Mouse (Mus musculus) heart, embryonic 13.5 days (tissue): Measurements from ENCODE around the gene Traf5. TPM values are rescaled to one million over a fixed set of nuclear protein-coding genes. Genes with fewer than 3 reads are reported as not detected.

Experiments
- ATAC-seq: fragments of 200-750 bp; cut with Nextera tagmentation; 2 replicates; pipeline ENCODE4 v1.8.0; 2017; ENCODE audit warnings: moderate TSS enrichment; ENCODE audit not compliant: insufficient number of reproducible peaks, low FRiP score, low TSS enrichment; ENCODE audit errors: extremely low read depth
- H3K27ac ChIP-seq: fragments of 300-500 bp; sonication (generic); replicated peaks from 2 replicates; pipeline ENCODE4 v1.5.1; 2015; ENCODE audit warnings: moderate library complexity, mild to moderate bottlenecking, inconsistent platforms
- H3K27me3 ChIP-seq: fragments of 300-500 bp; sonication (generic); replicated peaks from 2 replicates; pipeline ENCODE4 v1.6.1; 2015; ENCODE audit warnings: mild to moderate bottlenecking, inconsistent platforms
- H3K36me3 ChIP-seq: fragments of 300-500 bp; sonication (generic); 2 replicates; pipeline ENCODE4 v1.6.1; 2015; ENCODE audit warnings: mild to moderate bottlenecking, inconsistent platforms
- H3K4me1 ChIP-seq: fragments of 300-500 bp; sonication (generic); 2 replicates; pipeline ENCODE4 v1.6.1; 2015; ENCODE audit warnings: inconsistent platforms
- H3K4me2 ChIP-seq: fragments of 300-500 bp; sonication (generic); 2 replicates; pipeline ENCODE4 v1.6.1; 2015; ENCODE audit warnings: inconsistent platforms, mild to moderate bottlenecking, moderate library complexity
- H3K4me3 ChIP-seq: fragments of 300-500 bp; sonication (generic); 2 replicates; pipeline ENCODE4 v1.5.1; 2015; ENCODE audit warnings: moderate library complexity, mild to moderate bottlenecking, inconsistent platforms
- H3K9ac ChIP-seq: fragments of 300-500 bp; sonication (generic); 2 replicates; pipeline ENCODE4 v1.6.1; 2015; ENCODE audit warnings: inconsistent platforms, mild to moderate bottlenecking, moderate library complexity
- H3K9me3 ChIP-seq: fragments of 300-500 bp; sonication (generic); 2 replicates; pipeline ENCODE4 v1.6.1; 2016; ENCODE audit warnings: inconsistent platforms
- WGBS: fragments of 180-500 bp; shearing (Covaris S2); methylation state at CpG from one replicate; pipeline ENCODE4 v1.1.7; 2015; ENCODE audit warnings: mixed read lengths; 5-methylcytosine and 5-hydroxymethylcytosine counted together
- microRNA-seq: library from miRNA; unstranded; fragments of <30 nt; microRNA quantifications from one replicate; pipeline ENCODE4, GENCODE M21; 2016
- polyA plus RNA-seq: library from polyadenylated mRNA; unstranded; fragments of >200 nt; fragmentation: Nextera tagmentation; extraction: Ambion mirVana; gene quantifications from 2 replicates; pipeline ENCODE4 v1.2.1, GENCODE M21; 2015

Gene Traf5
- polyA plus RNA-seq, 1 experiment from 2014 or later = 11.3 TPM

DNA sequence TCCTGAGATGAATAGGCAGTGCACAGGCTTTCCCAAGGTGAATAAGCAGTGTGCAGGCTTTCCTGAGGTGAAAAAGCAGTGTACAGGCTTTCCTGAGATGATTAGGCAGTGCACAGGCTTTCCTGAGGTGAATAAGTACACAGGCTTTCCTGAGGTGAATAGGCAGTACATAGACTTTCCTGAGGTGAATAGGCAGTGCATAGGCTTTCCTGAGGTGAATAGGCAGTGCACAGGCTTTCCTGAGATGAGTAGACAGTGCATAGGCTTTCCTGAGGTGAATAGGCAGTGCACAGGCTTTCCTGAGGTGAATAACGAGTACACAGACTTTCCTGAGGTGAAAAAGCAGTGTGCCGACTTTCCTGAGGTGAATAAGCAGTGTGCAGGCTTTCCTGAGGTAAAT is 131.4 kb downstream of the Traf5 start:
- Histone ChIP-seq H3K4me1 (peaks cover 11% of the 10 kb centered on the region), H3K27me3 (no peaks in the 10 kb centered on the region; the same call in 1 of the 2 replicates), H3K27ac (no peak overlapping the region), H3K36me3 (no peaks in the 10 kb centered on the region), H3K9me3 (no peaks in the 10 kb centered on the region), H3K9ac (no peak overlapping the region; the same call in 1 of the 2 replicates), H3K4me2 (no peak overlapping the region), H3K4me3 (no peak overlapping the region)
- 46% methylated on average over 2 of the region's 2 CpGs for WGBS
- ATAC-seq = no peak

DNA sequence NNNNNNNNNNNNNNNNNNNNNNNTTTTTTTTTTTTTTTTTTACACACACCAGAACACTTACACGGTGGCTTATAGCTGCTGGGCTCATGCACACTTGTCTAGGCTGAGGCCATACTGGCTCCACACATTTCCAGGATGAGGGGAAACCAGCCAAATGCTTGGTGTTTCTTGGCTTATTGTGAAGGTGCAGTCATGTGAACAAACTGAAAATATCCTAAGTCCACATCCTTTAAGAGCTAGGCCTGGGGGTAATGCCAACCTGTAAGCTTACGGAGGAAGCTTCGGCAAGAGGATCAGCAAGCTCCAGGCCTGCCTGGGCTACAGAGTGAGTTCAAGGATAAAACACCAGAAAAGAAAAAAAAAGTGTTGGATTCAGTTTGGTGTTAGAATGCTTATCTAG is 135.0 kb downstream of the Traf5 start:
- Histone ChIP-seq H3K4me1 (peaks cover 8% of the 10 kb centered on the region; the same call in 1 of the 2 replicates), H3K27me3 (no peaks in the 10 kb centered on the region; the same call in 1 of the 2 replicates), H3K9ac (no peak overlapping the region), H3K9me3 (no peaks in the 10 kb centered on the region), H3K27ac (no peak overlapping the region), H3K4me3 (no peak overlapping the region), H3K36me3 (no peaks in the 10 kb centered on the region), H3K4me2 (no peak overlapping the region)
- 80% methylated on average over 3 of the region's 3 CpGs for WGBS
- no peak for ATAC-seq

DNA sequence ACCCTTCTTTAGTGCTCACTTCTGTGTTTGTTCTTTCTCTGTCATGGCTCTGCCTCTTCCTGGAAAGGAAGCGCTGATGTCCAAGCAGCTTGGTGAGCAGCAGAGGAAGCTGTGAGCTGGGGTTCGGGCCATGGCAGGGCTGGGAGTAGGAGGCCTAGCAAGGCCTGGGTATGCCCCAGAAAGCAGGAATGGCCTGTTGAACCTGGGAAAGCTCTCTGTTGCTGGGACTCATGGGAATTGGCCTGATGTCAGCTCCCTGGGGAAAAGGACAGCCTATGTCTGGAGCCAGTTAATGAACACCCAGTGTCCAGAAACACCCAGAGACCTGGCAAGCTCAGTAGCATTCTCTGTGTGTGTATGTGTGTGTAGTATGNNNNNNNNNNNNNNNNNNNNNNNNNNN is 135.5 kb downstream of the Traf5 start:
- WGBS = 86% methylated on average over 2 of the region's 2 CpGs

DNA sequence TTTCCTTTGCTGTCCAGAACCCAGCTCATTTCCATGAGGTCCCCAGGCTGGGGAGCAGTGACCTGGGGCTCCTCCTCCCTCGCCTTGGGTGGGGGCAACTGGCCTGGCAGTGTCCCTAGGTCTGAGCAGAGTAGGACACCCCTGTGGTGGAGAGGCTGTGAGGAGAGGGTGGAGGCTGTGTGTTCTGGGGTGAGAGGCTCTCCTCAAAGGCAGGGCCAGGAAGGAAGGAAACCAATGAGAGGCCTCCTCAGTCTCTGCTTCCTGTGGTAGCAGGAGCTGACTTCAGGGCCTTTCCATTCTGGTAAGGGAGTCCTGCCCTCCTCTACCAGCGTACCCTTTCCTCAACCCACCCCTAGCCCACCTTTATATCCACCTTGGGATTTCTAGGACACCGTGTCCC is 136.1 kb downstream of the Traf5 start:
- peaks cover 8% of the 10 kb centered on the region; the same call in 1 of the 2 replicates for H3K4me1 ChIP-seq
- no peaks in the 10 kb centered on the region; the same call in 1 of the 2 replicates for H3K27me3 ChIP-seq
- no peak overlapping the region for H3K4me3 ChIP-seq
- H3K9ac ChIP-seq = no peak overlapping the region
- 58% methylated on average over 3 of the region's 3 CpGs for WGBS
- ATAC-seq = no peak
- H3K9me3 ChIP-seq = no peaks in the 10 kb centered on the region
- no peak overlapping the region for H3K4me2 ChIP-seq
- H3K36me3 ChIP-seq = no peaks in the 10 kb centered on the region
- H3K27ac ChIP-seq = peak overlapping the region; percentile 65

More for the DNA sequence above, 135.5 kb downstream of the Traf5 start:
- Histone ChIP-seq H3K9ac (no peak overlapping the region), H3K36me3 (no peaks in the 10 kb centered on the region), H3K4me3 (no peak overlapping the region), H3K9me3 (no peaks in the 10 kb centered on the region), H3K4me2 (no peak overlapping the region), H3K4me1 (peaks cover 8% of the 10 kb centered on the region; the same call in 1 of the 2 replicates), H3K27ac (no peak overlapping the region), H3K27me3 (no peaks in the 10 kb centered on the region; the same call in 1 of the 2 replicates)
- no peak for ATAC-seq

DNA sequence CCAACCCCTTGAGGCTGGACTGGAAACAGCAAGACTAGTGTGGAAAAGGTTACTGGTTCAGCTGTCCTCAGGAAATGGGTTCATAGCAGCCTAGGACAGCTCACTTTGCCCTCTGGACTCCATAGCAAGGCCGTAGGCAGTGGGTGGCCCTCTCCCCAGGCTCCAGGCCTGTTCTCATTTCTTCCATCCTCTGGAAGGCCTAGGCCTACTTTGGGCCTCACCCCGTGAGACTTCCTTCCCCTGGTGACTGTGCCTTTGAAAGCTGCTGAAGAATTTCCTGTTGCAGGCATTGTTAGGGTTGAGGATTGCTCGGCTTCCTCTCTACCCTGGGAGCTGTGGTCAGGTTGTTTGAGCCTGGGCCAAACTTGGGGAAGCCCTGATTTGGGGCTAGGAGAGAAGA is 137.3 kb downstream of the Traf5 start:
- 57% methylated on average over 3 of the region's 3 CpGs for WGBS
- Histone ChIP-seq H3K9ac (no peak overlapping the region), H3K4me2 (no peak overlapping the region), H3K36me3 (no peaks in the 10 kb centered on the region), H3K4me3 (no peak overlapping the region), H3K27ac (peak overlapping the region; percentile 65), H3K4me1 (peaks cover 8% of the 10 kb centered on the region; the same call in 1 of the 2 replicates), H3K9me3 (no peaks in the 10 kb centered on the region), H3K27me3 (peaks cover 5% of the 10 kb centered on the region; the same call in 1 of the 2 replicates)
- ATAC-seq = no peak; the same call in 1 of the 2 replicates

DNA sequence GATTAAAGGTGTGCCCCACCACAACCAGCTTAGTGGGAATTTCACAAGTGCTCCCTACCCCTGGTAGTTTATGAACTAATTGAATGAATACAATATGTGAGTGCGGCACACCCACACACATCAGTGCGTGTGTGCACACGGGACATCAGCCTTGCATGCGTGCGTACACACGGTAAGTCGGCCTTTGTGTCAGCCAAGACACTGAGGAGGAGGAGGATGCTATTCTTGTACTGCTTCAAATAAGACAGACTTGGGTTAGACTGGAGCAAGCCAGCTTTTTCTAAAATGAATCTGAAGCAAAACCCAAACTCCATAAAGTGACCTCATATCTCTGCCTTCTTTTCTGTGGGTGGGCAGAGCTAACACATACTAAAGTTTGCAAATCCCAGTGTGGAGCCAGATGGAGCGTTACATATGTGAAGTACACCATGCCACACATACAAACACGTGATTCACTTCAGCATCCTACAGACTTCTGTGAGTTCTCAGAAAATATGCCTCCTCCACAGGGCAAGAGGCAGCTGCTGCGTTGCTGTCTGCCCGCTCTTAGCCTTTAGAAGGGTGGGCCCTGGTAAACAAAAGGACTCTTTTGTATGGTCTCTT is 139.5 kb downstream of the Traf5 start:
- Histone ChIP-seq H3K36me3 (no peaks in the 10 kb centered on the region), H3K9me3 (no peaks in the 10 kb centered on the region), H3K4me2 (no peak overlapping the region), H3K4me3 (no peak overlapping the region), H3K4me1 (peaks cover 8% of the 10 kb centered on the region; the same call in 1 of the 2 replicates), H3K27ac (no peak overlapping the region), H3K27me3 (0 out of 2 replicates have a peak, but pooled peaks cover 5% of the 10 kb centered on the region), H3K9ac (no peak overlapping the region)
- WGBS = 88% methylated on average over 11 of the region's 11 CpGs
- no peak for ATAC-seq

DNA sequence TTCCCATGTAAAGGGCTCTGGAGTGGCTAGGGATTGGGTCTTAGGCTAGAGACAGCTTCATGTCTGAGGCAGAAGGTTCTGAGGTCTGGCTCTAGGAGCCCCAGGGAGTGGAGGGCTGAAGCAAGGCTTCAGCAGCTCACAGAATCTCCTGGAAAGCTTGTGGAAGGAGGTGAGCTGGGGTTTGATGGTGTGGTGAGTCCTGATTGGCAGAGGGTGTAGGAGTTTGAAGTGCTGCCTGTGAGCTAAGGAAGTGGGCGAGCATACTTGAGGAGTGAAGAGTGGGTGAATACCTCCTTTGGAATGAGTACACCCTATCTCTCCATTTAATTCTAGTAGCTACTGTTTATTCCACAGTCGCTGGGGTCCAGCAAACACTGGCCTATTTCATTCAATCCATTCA is 141.7 kb downstream of the Traf5 start:
- no peak overlapping the region for H3K9ac ChIP-seq
- no peak overlapping the region for H3K4me3 ChIP-seq
- H3K9me3 ChIP-seq = no peaks in the 10 kb centered on the region
- no peak overlapping the region for H3K4me2 ChIP-seq
- ATAC-seq = no peak
- H3K4me1 ChIP-seq = peaks cover 7% of the 10 kb centered on the region; the same call in 1 of the 2 replicates
- H3K36me3 ChIP-seq = no peaks in the 10 kb centered on the region
- 0 out of 2 replicates have a peak, but pooled peaks cover 5% of the 10 kb centered on the region for H3K27me3 ChIP-seq
- WGBS = 61% methylated on average over 2 of the region's 2 CpGs
- H3K27ac ChIP-seq = no peak overlapping the region

DNA sequence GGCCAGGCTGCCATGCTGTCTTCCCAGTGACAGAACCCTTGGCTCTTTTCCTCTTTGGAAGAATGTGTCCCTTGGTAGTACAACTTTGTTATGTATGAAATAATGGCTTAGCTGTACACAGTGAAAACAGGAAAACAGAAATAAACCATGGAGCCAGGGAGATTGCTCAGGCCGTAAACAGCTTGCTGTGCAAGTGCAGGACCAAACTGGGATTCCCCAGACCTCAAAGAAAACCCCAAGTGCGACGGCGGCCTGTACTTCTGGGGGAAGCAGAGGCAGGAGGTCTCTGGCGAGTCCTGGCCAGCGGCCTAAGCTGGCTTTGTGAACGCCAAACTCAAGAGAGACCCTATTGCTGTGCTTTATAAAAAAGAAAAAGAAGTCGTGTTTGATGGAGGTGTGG is 143.8 kb downstream of the Traf5 start:
- ATAC-seq = no peak
- peaks cover 10% of the 10 kb centered on the region; the same call in 1 of the 2 replicates for H3K4me1 ChIP-seq
- no peak overlapping the region for H3K9ac ChIP-seq
- H3K27ac ChIP-seq = no peak overlapping the region
- 76% methylated on average over 8 of the region's 8 CpGs for WGBS
- H3K4me3 ChIP-seq = no peak overlapping the region
- no peak overlapping the region for H3K4me2 ChIP-seq
- H3K9me3 ChIP-seq = no peaks in the 10 kb centered on the region
- H3K27me3 ChIP-seq = 0 out of 2 replicates have a peak, but pooled peaks cover 8% of the 10 kb centered on the region
- no peaks in the 10 kb centered on the region for H3K36me3 ChIP-seq

DNA sequence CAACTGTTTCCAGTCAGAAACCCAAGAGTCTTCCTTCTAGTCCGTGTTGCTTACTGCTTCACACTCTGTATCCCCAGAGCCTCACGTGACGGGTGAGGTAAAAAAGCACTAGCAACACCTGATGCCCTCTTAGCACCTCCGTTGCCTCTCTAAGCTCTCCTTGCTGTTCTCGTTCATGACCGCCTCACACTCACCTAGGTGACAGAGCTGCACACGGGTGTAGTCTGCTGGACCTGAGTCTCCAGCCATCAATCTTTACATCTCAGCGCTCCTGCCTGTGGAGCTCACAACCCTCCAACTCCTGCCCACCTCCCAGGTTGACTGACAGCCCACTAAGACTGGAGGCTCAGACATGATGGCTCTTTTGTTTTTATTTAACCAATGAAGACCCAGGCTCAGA is 144.6 kb downstream of the Traf5 start:
- H3K4me2 ChIP-seq = no peak overlapping the region

More for the DNA sequence above, 144.6 kb downstream of the Traf5 start:
- no peak overlapping the region for H3K4me3 ChIP-seq
- ATAC-seq = no peak
- WGBS = 76% methylated on average over 8 of the region's 8 CpGs
- no peaks in the 10 kb centered on the region for H3K9me3 ChIP-seq
- H3K36me3 ChIP-seq = no peaks in the 10 kb centered on the region
- H3K27ac ChIP-seq = no peak overlapping the region
- H3K27me3 ChIP-seq = 0 out of 2 replicates have a peak, but pooled peaks cover 8% of the 10 kb centered on the region
- H3K9ac ChIP-seq = no peak overlapping the region
- H3K4me1 ChIP-seq = peaks cover 10% of the 10 kb centered on the region; the same call in 1 of the 2 replicates

Small RNA genes within 50 kb of the gene (microRNA-seq; reads per million reads assigned to microRNA genes)
- not detected for gene Mir3473c

Other genes with a start within 250 kb of the Traf5 start
- 1.2 and 1.8 TPM in 2 replicates for gene Slc30a1, start 185.8 kb downstream of the Traf5 start, polyA plus RNA-seq
- 3.0 and 4.1 TPM in 2 replicates for gene Rd3, start 115.2 kb downstream of the Traf5 start, polyA plus RNA-seq
- gene Rcor3, start 45.5 kb upstream of the Traf5 start, polyA plus RNA-seq = 27.7 and 30.4 TPM in 2 replicates
- 0.38 and 0.55 TPM in 2 replicates for gene Kcnh1, start 98.2 kb upstream of the Traf5 start, polyA plus RNA-seq